Mouse (Mus musculus) lung, embryonic 15.5 days (tissue): ENCODE results near the gene Zmym1. TPM values are rescaled to one million over a fixed set of nuclear protein-coding genes. Genes with fewer than 3 reads are reported as not detected.

Source experiments
- polyA plus RNA-seq: library from polyadenylated mRNA; unstranded; fragments of >200 nt; fragmentation: Nextera tagmentation; extraction: Ambion mirVana; gene quantifications from 2 replicates; pipeline ENCODE4 v1.2.1, GENCODE M21; 2015

The Zmym1 gene
- polyA plus RNA-seq, 1 experiment from 2014 or later = 19.1 TPM

Other genes with a start within 250 kb of the Zmym1 start
- 18.0 and 18.2 TPM in 2 replicates for gene Zmym4, start 93.0 kb downstream of the Zmym1 start, polyA plus RNA-seq
- 88.5 and 93.7 TPM in 2 replicates for gene Sfpq, start 39.8 kb downstream of the Zmym1 start, polyA plus RNA-seq
- 15.0 and 17.3 TPM in 2 replicates for gene Zmym6, start 16.2 kb upstream of the Zmym1 start, polyA plus RNA-seq
- gene Tmem35b, start 62.5 kb upstream of the Zmym1 start, polyA plus RNA-seq = 18.8 and 21.3 TPM in 2 replicates
- gene Dlgap3, start 108.1 kb upstream of the Zmym1 start, polyA plus RNA-seq = 0.75 and 0.77 TPM in 2 replicates
- gene Smim12, start 182.6 kb upstream of the Zmym1 start, polyA plus RNA-seq = 57.2 and 63.1 TPM in 2 replicates